ENCODE assay signal across 29 mouse cellular contexts in genomic region chr16:26102856-26103255, GRCm38 (mm10). TPM values are rescaled to one million over a fixed set of nuclear protein-coding genes. Genes with fewer than 3 reads are reported as not detected.
DNase-seq lines count a peak whose midpoint lies in the region; ATAC-seq and TF ChIP-seq lines count a peak whose summit lies in the region.
"Had no signal": no experiment of that assay in that cellular context is flagged by ENCODE, and none has a peak within 500 bp of the region (broad histone marks: within the 10 kb centered on the region; RNA-seq: fewer than 3 reads in every experiment).

No protein-coding gene starts in this region.

- no peak overlapping the region for H3K9ac ChIP-seq in embryonic facial prominence, embryonic 12.5 days
- no peak overlapping the region for H3K9ac ChIP-seq in heart, embryonic 14.5 days (ENCODE audit: low read length)
- no peak overlapping the region for H3K9ac ChIP-seq in midbrain, embryonic 11.5 days (ENCODE audit: low read length)
- no peak overlapping the region for H3K9ac ChIP-seq in midbrain, embryonic 13.5 days (replicated peaks)
- H3K9ac ChIP-seq in stomach, postnatal 0 days (ENCODE audit: low read length) = no peak overlapping the region
- H3K9ac ChIP-seq: hindbrain, embryonic 15.5 days; limb, embryonic 15.5 days; liver, embryonic 13.5 days; midbrain, embryonic 15.5 days had no signal

- no peaks in the 10 kb centered on the region for H3K9me3 ChIP-seq in embryonic facial prominence, embryonic 12.5 days
- no peaks in the 10 kb centered on the region for H3K9me3 ChIP-seq in embryonic facial prominence, embryonic 10.5 days
- no peaks in the 10 kb centered on the region for H3K9me3 ChIP-seq in heart, embryonic 14.5 days (ENCODE audit: control insufficient read depth, low read length)
- no peaks in the 10 kb centered on the region for H3K9me3 ChIP-seq in midbrain, embryonic 11.5 days (ENCODE audit: control insufficient read depth, low read length)
- H3K9me3 ChIP-seq in midbrain, embryonic 13.5 days = no peaks in the 10 kb centered on the region
- no peaks in the 10 kb centered on the region for H3K9me3 ChIP-seq in stomach, postnatal 0 days (ENCODE audit: control insufficient read depth, low read length)
- H3K9me3 ChIP-seq: hindbrain, embryonic 10.5 days; hindbrain, embryonic 15.5 days; limb, embryonic 10.5 days; limb, embryonic 15.5 days; liver, embryonic 13.5 days; midbrain, embryonic 15.5 days had no signal

- H3K4me2 ChIP-seq in embryonic facial prominence, embryonic 12.5 days (replicated peaks) = peak overlapping the region; percentile 74; the same call in 1 of the 2 replicates
- peak overlapping the region; percentile 76 for H3K4me2 ChIP-seq in heart, embryonic 14.5 days (ENCODE audit: low read length)
- no peak overlapping the region for H3K4me2 ChIP-seq in midbrain, embryonic 11.5 days
- no peak overlapping the region for H3K4me2 ChIP-seq in midbrain, embryonic 13.5 days (replicated peaks)
- H3K4me2 ChIP-seq in stomach, postnatal 0 days (replicated peaks; ENCODE audit: low read depth) = peak overlapping the region; percentile 91
- H3K4me2 ChIP-seq: hindbrain, embryonic 15.5 days; midbrain, embryonic 15.5 days had no signal

- no peaks in the 10 kb centered on the region for H3K27me3 ChIP-seq in embryonic facial prominence, embryonic 12.5 days
- H3K27me3 ChIP-seq in embryonic facial prominence, embryonic 10.5 days (replicated peaks; ENCODE audit: low read depth, poor library complexity, severe bottlenecking) = peaks cover 32% of the 10 kb centered on the region
- H3K27me3 ChIP-seq in heart, embryonic 14.5 days (ENCODE audit: control insufficient read depth, insufficient read depth, low read length) = no peaks in the 10 kb centered on the region
- H3K27me3 ChIP-seq in midbrain, embryonic 11.5 days (ENCODE audit: control insufficient read depth, insufficient read depth, low read length) = peaks cover 9% of the 10 kb centered on the region
- peaks cover 29% of the 10 kb centered on the region for H3K27me3 ChIP-seq in midbrain, embryonic 13.5 days
- no peaks in the 10 kb centered on the region for H3K27me3 ChIP-seq in stomach, postnatal 0 days (ENCODE audit: control insufficient read depth, insufficient read depth, low read length)
- H3K27me3 ChIP-seq: CH12.LX; hindbrain, embryonic 15.5 days had no signal

- H3K36me3 ChIP-seq in embryonic facial prominence, embryonic 12.5 days = no peaks in the 10 kb centered on the region
- no peaks in the 10 kb centered on the region for H3K36me3 ChIP-seq in embryonic facial prominence, embryonic 10.5 days (replicated peaks)
- no peaks in the 10 kb centered on the region for H3K36me3 ChIP-seq in heart, embryonic 14.5 days (ENCODE audit: control insufficient read depth, insufficient read depth, low read length)
- H3K36me3 ChIP-seq in midbrain, embryonic 11.5 days (ENCODE audit: control insufficient read depth, insufficient read depth, low read length) = no peaks in the 10 kb centered on the region
- H3K36me3 ChIP-seq in midbrain, embryonic 13.5 days = no peaks in the 10 kb centered on the region
- H3K36me3 ChIP-seq in stomach, postnatal 0 days (ENCODE audit: control insufficient read depth, insufficient read depth, low read length) = no peaks in the 10 kb centered on the region
- H3K36me3 ChIP-seq: hindbrain, embryonic 10.5 days; hindbrain, embryonic 15.5 days; limb, embryonic 10.5 days; limb, embryonic 15.5 days; liver, embryonic 13.5 days; midbrain, embryonic 15.5 days had no signal

- no peak overlapping the region for H3K27ac ChIP-seq in embryonic facial prominence, embryonic 12.5 days
- H3K27ac ChIP-seq in embryonic facial prominence, embryonic 10.5 days (replicated peaks) = no peak overlapping the region
- H3K27ac ChIP-seq in heart, embryonic 14.5 days (replicated peaks in 1 of 2; ENCODE audit: control insufficient read depth in 1 of 2, insufficient read depth in 1 of 2, low read depth in 2 of 2, low read length in 2 of 2) = no peak overlapping the region
- no peak overlapping the region for H3K27ac ChIP-seq in midbrain, embryonic 11.5 days (ENCODE audit: low read depth, low read length)
- no peak overlapping the region for H3K27ac ChIP-seq in midbrain, embryonic 13.5 days
- H3K27ac ChIP-seq in stomach, postnatal 0 days (replicated peaks) = no peak overlapping the region
- H3K27ac ChIP-seq: hindbrain, embryonic 10.5 days; hindbrain, embryonic 15.5 days; limb, embryonic 10.5 days; limb, embryonic 15.5 days; liver, embryonic 13.5 days; macrophage; midbrain, embryonic 15.5 days had no signal

- H3K4me1 ChIP-seq in embryonic facial prominence, embryonic 12.5 days = peaks cover 25% of the 10 kb centered on the region
- peaks cover 37% of the 10 kb centered on the region for H3K4me1 ChIP-seq in embryonic facial prominence, embryonic 10.5 days
- peaks cover 6 to 28% of the 10 kb centered on the region in 2 experiments for H3K4me1 ChIP-seq in heart, embryonic 14.5 days (ENCODE audit: control insufficient read depth in 2 of 2, insufficient read depth in 2 of 2, low read length in 2 of 2)
- no peaks in the 10 kb centered on the region for H3K4me1 ChIP-seq in midbrain, embryonic 11.5 days (ENCODE audit: control insufficient read depth, insufficient read depth, low read length)
- peaks cover 15% of the 10 kb centered on the region for H3K4me1 ChIP-seq in midbrain, embryonic 13.5 days (replicated peaks)
- H3K4me1 ChIP-seq in stomach, postnatal 0 days (replicated peaks; ENCODE audit: control insufficient read depth, insufficient read depth) = no peaks in the 10 kb centered on the region
- H3K4me1 ChIP-seq: liver, embryonic 13.5 days had no signal

- no peak overlapping the region for H3K4me3 ChIP-seq in embryonic facial prominence, embryonic 12.5 days
- no peak overlapping the region for H3K4me3 ChIP-seq in embryonic facial prominence, embryonic 10.5 days
- H3K4me3 ChIP-seq in heart, embryonic 14.5 days (ENCODE audit: control insufficient read depth in 1 of 2, insufficient read depth in 1 of 2, low read depth in 1 of 2, low read length in 2 of 2) = no peak overlapping the region
- no peak overlapping the region for H3K4me3 ChIP-seq in midbrain, embryonic 11.5 days (ENCODE audit: low read depth, low read length)
- no peak overlapping the region for H3K4me3 ChIP-seq in midbrain, embryonic 13.5 days (replicated peaks)
- peak overlapping the region; percentile 77; the same call in 1 of the 2 replicates for H3K4me3 ChIP-seq in stomach, postnatal 0 days (ENCODE audit: low read depth, low read length)
- H3K4me3 ChIP-seq: hindbrain, embryonic 10.5 days; hindbrain, embryonic 15.5 days; limb, embryonic 10.5 days; limb, embryonic 15.5 days; liver, embryonic 13.5 days; midbrain, embryonic 15.5 days had no signal

- WGBS in embryonic facial prominence, embryonic 12.5 days = 65% methylated on average over 2 of the region's 2 CpGs
- WGBS in embryonic facial prominence, embryonic 10.5 days = 80% methylated on average over 2 of the region's 2 CpGs
- 65% methylated on average over 2 of the region's 2 CpGs for WGBS in heart, embryonic 14.5 days
- WGBS in midbrain, embryonic 11.5 days = 88% methylated on average over 2 of the region's 2 CpGs
- 89% methylated on average over 2 of the region's 2 CpGs for WGBS in midbrain, embryonic 13.5 days
- WGBS in stomach, postnatal 0 days = 74% methylated on average over 2 of the region's 2 CpGs

- no peak for TF ChIP-seq CTCF in stomach, postnatal 0 days (IDR thresholded peaks at IDR 0.05; ENCODE audit: low read depth)

- TF ChIP-seq EP300 in stomach, postnatal 0 days (optimal IDR thresholded peaks at IDR 0.05) = no peak

- intact Hi-C loops in heart, postnatal 36 days (cut with DNase I) = no loop called here

- no peak for ATAC-seq in embryonic facial prominence, embryonic 12.5 days (ENCODE audit: insufficient number of reproducible peaks, insufficient read depth, low FRiP score, low TSS enrichment)
- ATAC-seq in heart, embryonic 14.5 days (ENCODE audit: insufficient number of reproducible peaks, insufficient read depth, low FRiP score, low read depth) = no peak
- no peak for ATAC-seq in midbrain, embryonic 11.5 days (ENCODE audit: low FRiP score)
- no peak for ATAC-seq in midbrain, embryonic 13.5 days
- ATAC-seq in stomach, postnatal 0 days (ENCODE audit: low FRiP score, low TSS enrichment) = no peak
- ATAC-seq: forebrain, embryonic 14.5 days; inflammation-experienced regulatory T-cells, adult 6 months; midbrain, embryonic 15.5 days had no signal

- no peak for DNase-seq in embryonic facial prominence, embryonic 10.5 days (ENCODE audit: low spot score)
- no peak for DNase-seq in heart, postnatal 36 days
- DNase-seq in midbrain, embryonic 11.5 days (ENCODE audit: low spot score, missing footprints) = peak; percentile 64
- no peak for DNase-seq in stomach, postnatal 0 days (ENCODE audit: low spot score)
- DNase-seq in left cerebral cortex, adult 8-10 months (ENCODE audit: low spot score in 2 of 2) = no peak
- DNase-seq: adrenal gland, adult 8-10 months; cerebellum, adult 9-10 months; cerebellum, postnatal 36 days; gastrocnemius, postnatal 36 days; heart, adult 18-20 months; layer of hippocampus, postnatal 36 days; liver, embryonic 13.5 days; lung, adult 2 months; lung, postnatal 10 days; right cerebral cortex, postnatal 4 days; thymus, postnatal 14 days had no signal

RNA-seq across cellular contexts. Expression of gene P3h2, which starts 2.7 kb away (rescaled TPM):
- 4.4 and 6.5 TPM in 2 replicates for polyA plus RNA-seq in embryonic facial prominence, embryonic 12.5 days (2016; fragmentation: Nextera tagmentation; extraction: Ambion mirVana)
- 3.4 and 3.7 TPM in 2 replicates for polyA plus RNA-seq in embryonic facial prominence, embryonic 10.5 days (2016; fragmentation: Nextera tagmentation; extraction: Ambion mirVana)
- polyA plus RNA-seq in heart, embryonic 14.5 days (2014; fragmentation: Nextera tagmentation; extraction: Ambion mirVana) = 9.5 and 9.8 TPM in 2 replicates
- 1 to 10 TPM; 3.3 to 4.3 TPM for total RNA-seq in heart, postnatal 36 days (2021)
- 2.2 and 2.3 TPM in 2 replicates for polyA plus RNA-seq in midbrain, embryonic 11.5 days (2014; fragmentation: Nextera tagmentation; extraction: Ambion mirVana)
- polyA plus RNA-seq in midbrain, embryonic 13.5 days (2015; fragmentation: Nextera tagmentation; extraction: Ambion mirVana) = 0.13 and 0.36 TPM in 2 replicates
- polyA plus RNA-seq in stomach, postnatal 0 days (2015; fragmentation: Nextera tagmentation; extraction: Ambion mirVana) = 2.3 and 3.8 TPM in 2 replicates
- total RNA-seq in left cerebral cortex, adult 8-10 months (2022) = 1 to 10 TPM; 3.0 to 5.4 (median 4.1) TPM
- total RNA-seq: neutrophil, adult 5-6 weeks had no signal

Comparison
In these comparisons a context has a peak if more than half of its experiments do, and no peak if none do; other contexts are left out.
1. H3K4me2 ChIP-seq: peak in embryonic facial prominence, embryonic 12.5 days (single experiment), heart, embryonic 14.5 days (single experiment) and stomach, postnatal 0 days (single experiment); none in midbrain, embryonic 11.5 days (single experiment) and midbrain, embryonic 13.5 days (single experiment).